Mouse (Mus musculus): ENCODE data around the gene Sirt4.

Sirt4 gene

DNA sequence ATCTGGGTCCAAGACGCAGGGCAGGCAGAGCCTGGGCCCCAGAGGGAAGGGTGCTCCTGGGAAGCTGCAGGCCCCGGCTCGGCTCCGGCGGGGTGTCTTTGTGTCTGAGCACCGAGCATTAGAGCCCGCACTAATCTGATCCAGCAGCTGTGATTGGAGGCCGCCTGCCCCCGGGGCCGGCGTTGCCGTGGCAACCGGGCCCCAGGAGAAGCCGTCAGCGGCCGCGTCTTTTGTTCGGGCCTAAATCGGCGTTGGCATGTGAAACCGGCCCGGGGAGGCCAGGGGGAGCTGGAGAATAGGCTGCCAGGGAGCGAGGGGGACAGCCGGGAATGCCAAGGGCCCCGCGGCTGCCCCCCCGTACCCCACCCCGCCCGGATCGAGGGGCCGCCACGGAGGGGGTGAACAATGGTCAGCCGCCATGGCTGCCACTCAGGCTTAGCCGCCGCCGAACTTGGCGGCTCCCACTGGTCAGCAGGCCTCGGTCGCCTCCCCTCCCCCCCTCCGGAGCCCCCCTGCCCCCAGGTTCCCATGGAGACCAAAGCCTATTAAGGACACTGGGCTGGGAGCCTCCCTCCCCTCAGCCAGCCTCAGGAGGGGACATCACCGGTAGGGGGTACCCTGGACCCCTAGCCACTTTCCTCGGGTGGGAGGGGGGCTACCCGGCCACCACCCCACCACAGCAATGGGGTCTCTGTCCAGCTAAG, 48.0 kb downstream of the Sirt4 start:
- intact Hi-C loops (cut with DNase I) = no loop called here

DNA sequence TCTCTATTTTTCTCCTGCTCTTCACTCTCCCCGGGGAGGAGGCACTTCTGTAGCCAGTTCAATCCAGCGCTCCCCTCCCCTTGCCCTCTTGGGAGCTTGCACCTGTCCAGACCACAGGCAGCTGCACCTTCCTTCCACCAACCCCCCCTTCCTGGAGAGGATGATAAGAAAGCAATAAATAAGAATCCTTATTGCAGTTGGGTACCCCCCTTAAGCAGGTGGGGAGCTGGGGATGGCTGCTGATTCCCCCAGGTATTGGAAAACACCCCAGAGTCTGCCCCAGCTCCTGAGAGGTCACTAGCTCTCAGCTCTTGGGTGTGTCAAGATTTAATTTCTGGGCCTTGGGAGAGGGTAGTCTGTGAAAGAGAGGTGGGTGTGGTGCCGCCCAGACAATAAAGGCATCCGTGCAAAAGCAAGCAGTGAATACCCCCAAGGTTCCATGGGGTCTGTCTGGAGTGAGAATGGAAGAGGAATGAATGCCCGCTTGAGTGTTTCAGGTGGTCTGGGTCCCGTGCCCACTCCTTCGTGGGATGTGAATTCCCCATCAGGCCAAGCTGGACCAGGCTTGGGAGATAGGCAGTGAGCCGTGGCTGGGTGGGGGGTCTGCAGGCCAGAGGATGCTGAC, 48.7 kb downstream of the Sirt4 start:
- intact Hi-C loops (cut with DNase I) = no loop called here

DNA sequence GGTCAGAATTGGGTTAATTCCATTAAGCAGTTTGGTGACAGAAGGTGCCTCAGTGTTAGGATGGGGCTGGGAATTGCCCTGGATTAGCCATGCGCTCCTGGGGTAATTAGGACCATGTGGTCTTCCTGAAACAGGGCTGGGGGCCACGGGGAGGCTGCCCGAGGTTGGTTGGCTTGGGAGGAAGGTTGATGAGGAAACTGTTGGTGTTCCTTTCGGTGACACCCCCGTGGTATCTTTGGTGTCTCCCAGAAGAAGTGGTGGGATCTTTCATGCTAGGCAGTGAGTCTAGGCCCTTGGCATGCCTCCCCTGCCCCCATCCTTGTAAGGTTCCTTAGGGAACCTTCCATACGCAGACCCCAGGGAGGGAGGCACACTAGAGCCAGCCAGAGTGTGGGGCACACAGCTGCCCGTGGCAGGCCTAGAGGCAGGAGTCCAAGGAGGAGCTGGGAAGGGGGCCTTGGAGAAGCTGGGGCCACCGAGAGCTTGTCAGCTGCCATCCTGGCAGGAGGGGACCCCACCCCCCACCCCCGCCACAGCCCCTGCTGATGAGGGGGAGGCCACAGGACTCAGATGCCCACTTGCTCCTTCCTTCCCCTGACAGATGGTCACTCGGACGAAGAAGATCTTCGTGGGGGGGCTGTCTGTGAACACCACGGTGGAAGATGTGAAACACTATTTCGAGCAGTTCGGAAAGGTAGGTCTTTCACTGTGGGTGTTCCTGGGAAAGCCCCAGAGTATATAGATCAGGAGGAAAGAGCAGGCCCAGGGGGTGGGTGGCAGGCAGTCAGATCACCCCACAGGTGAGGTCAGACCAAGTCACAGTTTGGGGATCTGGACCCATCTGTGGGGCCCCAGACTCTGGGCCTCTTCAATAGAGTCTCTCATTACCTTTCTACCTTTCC, 49.4 kb downstream of the Sirt4 start:
- intact Hi-C loops (cut with DNase I) = no loop called here

DNA sequence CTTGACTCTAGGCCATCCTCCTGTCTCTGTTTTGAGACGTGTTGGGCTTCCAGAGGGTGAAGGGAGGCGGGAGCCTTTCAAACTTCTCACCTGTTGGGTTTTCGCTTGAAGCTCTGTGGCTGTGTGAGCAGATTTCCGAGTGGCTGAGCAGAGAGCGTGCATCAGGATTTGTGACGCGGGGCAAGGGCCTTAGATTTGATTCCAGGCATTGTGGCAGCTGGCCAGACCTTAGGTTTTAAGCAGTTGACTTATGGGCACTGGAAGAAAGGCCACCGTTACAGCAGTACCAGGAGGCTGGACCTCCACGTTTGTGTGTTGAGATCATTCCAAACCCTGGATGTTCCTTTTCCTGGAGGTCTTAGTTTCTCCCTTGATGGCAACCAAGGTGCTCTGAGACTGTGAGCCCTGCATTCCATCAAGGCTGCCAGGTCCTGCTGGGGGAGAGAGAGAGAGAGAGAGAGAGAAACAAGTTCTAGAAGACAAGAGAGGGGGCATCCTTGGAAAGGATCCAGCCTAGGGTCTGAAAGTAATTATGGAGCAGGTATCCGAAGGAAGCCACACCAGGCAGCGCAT, 50.2 kb downstream of the Sirt4 start:
- intact Hi-C loops (cut with DNase I) = no loop called here

DNA sequence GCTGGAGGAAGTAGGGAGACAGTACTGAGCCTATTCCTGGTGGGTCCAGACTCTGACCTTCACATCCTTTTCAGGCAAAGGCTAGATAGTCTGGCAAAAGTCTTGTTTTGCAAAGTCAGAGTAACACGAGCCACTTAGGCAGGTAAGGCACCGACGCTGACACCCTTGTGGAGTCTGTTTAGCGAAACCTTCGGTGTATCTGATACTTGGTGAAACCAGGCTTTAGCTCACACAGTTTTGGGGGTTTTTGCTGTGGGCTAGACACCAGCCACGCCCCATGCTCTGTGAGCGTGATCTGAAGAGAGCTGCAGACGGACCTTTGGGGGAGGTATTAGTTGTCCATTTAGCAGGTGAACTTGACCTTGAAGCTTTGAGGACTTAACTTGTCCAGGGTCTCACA, 51.3 kb downstream of the Sirt4 start:
- intact Hi-C loops (cut with DNase I) = no loop called here

DNA sequence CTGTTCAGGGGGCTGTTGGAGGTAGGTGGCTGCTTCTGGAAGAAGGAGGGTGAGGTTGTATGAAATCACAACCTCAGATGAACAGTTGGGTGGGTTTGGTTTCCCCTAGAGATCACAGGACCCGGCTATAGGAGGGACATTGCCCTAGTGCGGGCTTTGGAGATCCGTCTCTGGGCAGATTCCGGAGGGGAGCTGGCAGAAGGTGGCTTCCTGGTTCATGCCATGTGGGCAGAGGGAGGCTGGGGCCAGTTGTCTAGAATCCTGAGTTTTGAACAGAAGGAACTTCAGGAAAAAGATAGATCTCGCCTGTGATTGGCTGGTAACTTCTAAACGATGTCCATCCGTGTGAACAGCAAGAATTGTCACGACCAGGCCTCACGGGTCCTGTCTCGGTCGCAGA, 52.1 kb downstream of the Sirt4 start:
- intact Hi-C loops (cut with DNase I) = no loop called here

DNA sequence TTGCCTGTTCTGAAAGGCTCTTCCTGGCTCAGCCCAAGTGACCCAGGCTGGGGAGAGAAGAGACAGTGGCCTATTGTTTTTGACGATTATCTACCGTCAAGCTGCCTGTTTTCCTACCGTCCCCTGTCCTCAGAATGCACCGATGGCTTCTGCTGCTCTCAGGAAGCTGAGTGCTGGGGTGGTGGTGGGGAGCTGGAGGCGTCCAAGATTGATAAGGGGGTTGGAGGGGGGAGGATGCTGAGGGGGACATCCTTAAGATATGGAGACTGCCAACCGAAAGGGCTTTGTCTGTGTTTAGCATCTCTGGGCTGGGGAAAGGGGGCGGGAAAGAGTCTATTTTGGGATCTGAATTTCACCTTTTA, 52.6 kb downstream of the Sirt4 start:
- intact Hi-C loops (cut with DNase I) = no loop called here

DNA sequence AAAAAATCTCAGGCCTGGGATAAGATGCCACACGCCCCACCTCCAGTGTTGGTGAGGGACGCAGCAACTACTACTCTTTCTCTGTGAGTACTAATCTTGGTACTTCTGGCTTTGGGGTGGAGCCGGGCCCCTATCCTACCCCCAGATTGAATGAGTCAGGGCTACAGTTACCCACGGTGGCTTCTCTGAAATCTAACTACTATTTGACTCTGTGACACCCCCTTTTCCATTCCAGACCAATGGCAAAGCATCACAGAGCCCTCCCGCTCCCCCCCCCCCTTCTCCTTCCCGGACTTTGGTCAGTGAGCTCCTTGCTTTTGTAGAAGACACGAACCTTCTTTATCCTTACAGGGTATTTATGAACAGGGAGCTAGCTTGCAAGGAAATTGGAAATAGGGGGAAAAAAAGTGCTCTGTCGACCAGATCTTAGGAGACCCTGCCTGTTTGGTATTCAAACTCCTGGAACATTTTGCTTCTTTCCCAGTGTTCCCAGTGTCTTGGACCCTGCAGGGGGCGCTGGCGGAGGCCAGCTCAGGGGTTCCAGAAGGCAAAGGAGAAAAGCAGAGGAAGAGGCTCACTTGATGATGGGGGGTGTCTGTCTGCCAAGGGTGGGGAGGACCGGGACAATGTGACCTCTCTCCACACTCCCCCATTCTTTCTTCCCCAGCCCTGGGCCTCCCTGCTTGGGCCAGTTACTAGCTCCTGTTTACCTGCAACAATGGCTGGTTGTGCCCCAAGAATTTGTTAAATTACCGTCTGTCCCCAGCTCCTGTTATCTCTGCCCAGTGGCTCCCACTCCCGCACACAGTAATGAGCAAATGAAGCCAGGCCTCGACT, 53.2 kb downstream of the Sirt4 start:
- intact Hi-C loops (cut with DNase I) = no loop called here

DNA sequence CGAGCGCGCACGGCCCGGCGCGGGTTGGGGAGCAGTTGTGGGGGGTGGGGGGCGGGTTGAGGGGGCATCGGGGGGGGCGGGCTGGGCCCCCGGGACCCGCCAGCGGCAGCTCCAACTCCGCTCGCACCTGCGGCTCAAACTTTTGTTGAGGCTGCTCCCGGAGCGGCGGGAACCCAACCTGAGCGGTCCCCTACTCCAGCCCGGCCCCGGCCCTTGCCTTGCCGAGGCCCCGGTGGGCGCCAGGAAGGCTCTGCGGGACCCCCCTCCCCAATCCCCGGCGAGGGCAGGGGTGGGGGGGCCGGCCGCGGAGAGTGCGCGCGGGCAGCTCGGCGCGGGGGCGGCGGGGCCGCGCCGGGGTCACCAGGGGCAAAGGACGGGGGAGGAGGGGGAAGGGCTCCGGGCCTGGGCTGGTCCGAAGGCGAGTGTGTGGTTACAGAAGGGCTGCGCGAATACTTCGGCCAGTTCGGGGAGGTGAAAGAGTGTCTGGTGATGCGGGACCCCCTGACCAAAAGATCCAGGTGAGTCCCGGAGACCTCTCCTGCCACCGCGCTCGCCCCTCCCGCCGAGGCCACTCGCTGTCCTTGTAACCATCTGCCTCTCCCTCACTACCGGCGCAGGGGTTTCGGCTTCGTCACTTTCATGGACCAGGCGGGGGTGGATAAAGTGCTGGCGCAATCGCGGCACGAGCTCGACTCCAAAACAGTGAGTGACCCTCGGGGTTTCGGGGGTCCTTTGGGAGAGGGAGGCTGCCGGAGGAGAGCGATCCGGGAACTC, 54.2 kb downstream of the Sirt4 start:
- intact Hi-C loops (cut with DNase I) = no loop called here

DNA sequence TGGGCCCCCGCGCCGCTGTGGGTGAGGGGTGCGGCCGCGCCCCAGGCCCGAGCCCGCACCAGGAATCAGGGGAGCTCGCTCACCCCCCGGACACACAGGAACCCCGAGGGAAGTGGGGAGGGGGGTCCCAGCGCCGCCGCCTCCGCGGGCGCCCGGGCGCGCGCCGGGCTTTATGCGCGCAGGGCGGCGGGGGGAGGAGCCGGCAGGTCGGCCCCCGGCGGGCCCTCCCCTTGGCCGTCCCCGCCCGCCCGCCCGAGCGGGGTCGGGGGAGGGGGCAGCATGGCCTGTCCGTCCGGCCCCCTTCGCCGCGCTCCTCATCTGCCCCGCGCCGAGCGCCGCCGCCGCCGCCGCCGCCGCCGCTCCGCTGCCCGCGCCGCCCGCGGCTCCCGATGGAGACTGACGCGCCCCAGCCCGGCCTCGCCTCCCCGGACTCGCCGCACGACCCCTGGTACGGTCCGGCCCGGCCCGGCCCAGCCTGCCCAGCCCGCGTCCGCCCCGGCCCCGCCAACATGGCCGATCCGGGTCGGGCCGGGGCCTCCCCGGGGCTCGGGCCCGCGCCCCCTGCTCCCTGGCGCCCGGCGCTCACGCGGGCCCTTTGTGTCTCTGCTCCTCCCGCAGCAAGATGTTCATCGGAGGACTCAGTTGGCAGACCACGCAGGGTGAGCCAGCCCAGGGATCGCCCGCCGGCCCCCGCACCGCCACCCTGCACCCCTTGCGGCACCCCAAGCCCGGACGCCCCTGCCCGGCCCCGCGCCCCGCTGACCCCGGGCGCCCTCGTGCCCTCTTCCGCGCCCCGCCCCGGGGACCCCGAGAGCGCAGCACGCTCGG, 55.0 kb downstream of the Sirt4 start, which contains the start of gene Msi1:
Msi1 (plus strand) TSS at position 241 of the 828 bp plus-strand sequence.
- intact Hi-C loops (cut with DNase I) = no loop called here

DNA sequence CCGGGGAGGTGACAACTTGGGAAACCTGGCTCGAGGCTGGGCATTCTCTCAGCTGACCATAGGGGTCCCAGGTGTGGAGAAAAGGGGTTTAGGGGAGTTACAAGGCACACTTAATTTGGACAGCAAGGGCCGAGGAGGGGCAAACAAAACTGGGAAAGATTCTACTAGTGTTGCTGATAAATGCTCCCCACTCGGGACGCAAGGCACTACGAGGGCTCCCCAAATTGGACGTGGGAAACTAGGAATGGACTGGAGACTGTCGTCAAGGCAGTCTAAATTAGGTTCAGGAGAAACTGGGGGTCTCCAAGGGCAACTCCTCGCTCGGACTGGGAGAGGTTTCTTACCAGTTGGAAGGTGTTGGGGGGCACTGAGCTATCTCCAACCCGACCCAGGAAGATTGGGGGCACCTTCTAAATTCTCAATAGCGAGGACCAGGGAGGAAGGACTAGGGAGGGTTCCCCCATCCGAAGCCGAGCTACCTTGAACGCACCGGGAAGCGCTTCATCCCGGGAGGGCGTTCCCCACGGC, 55.6 kb downstream of the Sirt4 start:
- intact Hi-C loops (cut with DNase I) = no loop called here

Measured in adrenal gland (tissue).